Mouse (Mus musculus) T-helper 1 cell (primary cell): ENCODE data around the gene Gm13271.

Experiments
- in situ Hi-C: fragments of 300-600 bp; cut with MboI, MseI; formaldehyde crosslinking; loops from one replicate; pipeline ENCODE4 v1.15.1; 2025; ENCODE audit warnings: high pct_unique_total_duplicates

The Gm13271 gene

GRCm38 (mm10) chr4:88754818-88755340 lies at the start of gene Gm13271:
Gene Gm13271 (plus strand): TSS chr4:88754868.
- in situ Hi-C loops = loop anchor here (5.0 to 10.0 kb wide), 2 partner anchors 32 to 1390 kb away; partner anchors contain the start of genes Gm13276 and Gm13277

- in situ Hi-C loops = no loop called here
Observed at GRCm38 (mm10) chr4:88705924-88706323, 48.7 kb upstream of the Gm13271 start.

GRCm38 (mm10) chr4:88707128-88707826 lies 47.4 kb upstream of the Gm13271 start:
- in situ Hi-C loops = no loop called here

- in situ Hi-C loops = no loop called here
Observed at GRCm38 (mm10) chr4:88714281-88714680, 40.4 kb upstream of the Gm13271 start.

- in situ Hi-C loops = no loop called here
Observed at GRCm38 (mm10) chr4:88715059-88715458, 39.6 kb upstream of the Gm13271 start.

GRCm38 (mm10) chr4:88718715-88719114 lies 36.0 kb upstream of the Gm13271 start:
- in situ Hi-C loops = no loop called here

GRCm38 (mm10) chr4:88721791-88722721 lies 32.6 kb upstream of the Gm13271 start, which contains the start of the genes Gm26566 and Klhl9:
Gene Gm26566 (plus strand): TSS chr4:88721805.
Gene Klhl9 (minus strand): TSS chr4:88722465.
- in situ Hi-C loops = loop anchor here (10.0 kb wide), 1 partner anchor 1053 kb away; no protein-coding TSS in a partner anchor

- in situ Hi-C loops = loop anchor here (10.0 kb wide), 1 partner anchor 1051 kb away; no protein-coding TSS in a partner anchor
Observed at GRCm38 (mm10) chr4:88723497-88724090, 31.1 kb upstream of the Gm13271 start.

- in situ Hi-C loops = loop anchor here (10.0 kb wide), 1 partner anchor 1048 kb away; no protein-coding TSS in a partner anchor
Observed at GRCm38 (mm10) chr4:88726727-88727126, 27.9 kb upstream of the Gm13271 start.

- in situ Hi-C loops = loop anchor here (10.0 kb wide), 1 partner anchor 1047 kb away; no protein-coding TSS in a partner anchor
Observed at GRCm38 (mm10) chr4:88727324-88727723, 27.3 kb upstream of the Gm13271 start.

- in situ Hi-C loops = loop anchor here (5.0 kb wide), 1 partner anchor 41 kb away; no protein-coding TSS in a partner anchor
Observed at GRCm38 (mm10) chr4:88738480-88738879, 16.2 kb upstream of the Gm13271 start.

- in situ Hi-C loops = loop anchor here (5.0 kb wide), 1 partner anchor 42 kb away; no protein-coding TSS in a partner anchor
Observed at GRCm38 (mm10) chr4:88739036-88739435, 15.6 kb upstream of the Gm13271 start.

- in situ Hi-C loops = no loop called here
Observed at GRCm38 (mm10) chr4:88741426-88741825, 13.2 kb upstream of the Gm13271 start.

- in situ Hi-C loops = no loop called here
Observed at GRCm38 (mm10) chr4:88742771-88743371, 11.8 kb upstream of the Gm13271 start.

- in situ Hi-C loops = no loop called here
Observed at GRCm38 (mm10) chr4:88744207-88744606, 10.5 kb upstream of the Gm13271 start.

GRCm38 (mm10) chr4:88749926-88750325 lies 4.7 kb upstream of the Gm13271 start:
- in situ Hi-C loops = loop anchor here (5.0 to 10.0 kb wide), 2 partner anchors 37 to 1385 kb away; partner anchors contain the start of genes Gm13276 and Gm13277

- in situ Hi-C loops = loop anchor here (10.0 kb wide), 1 partner anchor 1392 kb away; no protein-coding TSS in a partner anchor
Observed at GRCm38 (mm10) chr4:88756581-88757513, 2.2 kb downstream of the Gm13271 start.

GRCm38 (mm10) chr4:88757628-88758031 lies 3.0 kb downstream of the Gm13271 start:
- in situ Hi-C loops = loop anchor here (10.0 kb wide), 1 partner anchor 1393 kb away; no protein-coding TSS in a partner anchor

GRCm38 (mm10) chr4:88758751-88759150 lies 4.1 kb downstream of the Gm13271 start:
- in situ Hi-C loops = loop anchor here (10.0 kb wide), 1 partner anchor 1394 kb away; no protein-coding TSS in a partner anchor
